Mouse (Mus musculus) testis, adult 2 months (tissue): ENCODE results near the gene Spsb4.

Source experiments
- CTCF ChIP-seq: fragments of 200-500 bp; IDR thresholded peaks from 2 replicates; pipeline ENCODE4 v1.5.1; 2012; ENCODE audit warnings: low read depth, mild to moderate bottlenecking, inconsistent platforms, low read length, moderate library complexity; ENCODE audit not compliant: control insufficient read depth, insufficient read depth, insufficient replicate concordance
- POLR2A ChIP-seq: fragments of 200-500 bp; IDR thresholded peaks from 2 replicates; pipeline ENCODE4 v1.6.1; 2012; ENCODE audit warnings: low read depth, mild to moderate bottlenecking, inconsistent platforms, low read length, moderate library complexity; ENCODE audit not compliant: control insufficient read depth

DNA sequence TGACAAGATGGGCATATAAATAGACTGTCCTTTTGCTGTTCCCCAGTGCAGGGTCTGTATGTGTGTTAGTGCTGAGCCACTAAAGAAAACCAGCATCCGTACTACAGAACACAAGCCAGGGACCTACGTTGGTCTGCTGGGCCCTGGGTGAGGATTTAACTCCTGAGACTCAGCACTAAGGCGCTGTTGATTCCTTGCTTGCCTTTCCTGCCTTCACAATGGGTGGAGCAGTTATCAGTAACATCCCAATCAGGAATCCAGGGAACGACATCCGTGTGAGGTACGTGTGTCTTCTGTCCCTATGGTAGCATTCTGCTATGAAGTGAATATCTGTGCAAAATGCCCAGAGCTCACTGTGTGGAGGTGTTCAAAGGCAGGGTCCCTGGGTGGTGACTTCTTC is 8.2 kb downstream of the Spsb4 start:
- TF ChIP-seq CTCF, result no peak
- no peak for TF ChIP-seq POLR2A
